Mouse (Mus musculus): ENCODE results near the gene Gbp9. TPM values are rescaled to one million over a fixed set of nuclear protein-coding genes. Genes with fewer than 3 reads are reported as not detected.

Gbp9 gene
- polyA plus RNA-seq, 1 experiment from 2014 or later: 1.1 TPM

Other genes starting within 250 kb of the Gbp9 start
- 2.3 and 2.5 TPM in 2 replicates for gene Abcg3, start 156.8 kb downstream of the Gbp9 start, polyA plus RNA-seq (2014; fragmentation: Nextera tagmentation; extraction: Ambion mirVana)
- 1.4 TPM in 2 replicates for gene Gbp8, start within 50 bp of the Gbp9 start, polyA plus RNA-seq (2014; fragmentation: Nextera tagmentation; extraction: Ambion mirVana)
- 1.8 and 2.1 TPM in 2 replicates for gene Gbp4, start within 50 bp of the Gbp9 start, polyA plus RNA-seq (2014; fragmentation: Nextera tagmentation; extraction: Ambion mirVana)
- gene Gbp10, start 100.0 kb upstream of the Gbp9 start, polyA plus RNA-seq (2014; fragmentation: Nextera tagmentation; extraction: Ambion mirVana): 0.23 TPM in 1 of 2 replicates, not detected in the other
- gene Gm43302, start 154.2 kb upstream of the Gbp9 start, polyA plus RNA-seq (2014; fragmentation: Nextera tagmentation; extraction: Ambion mirVana): not detected in 2 replicates
- 0.18 and 0.25 TPM in 2 replicates for gene Gbp6, start 154.2 kb upstream of the Gbp9 start, polyA plus RNA-seq (2014; fragmentation: Nextera tagmentation; extraction: Ambion mirVana)